Mouse (Mus musculus) cortical plate, adult 2 months (tissue): Measurements from ENCODE around the gene Tigd3.

Source experiments
- CTCF ChIP-seq: fragments of 200-500 bp; IDR thresholded peaks from 2 replicates; pipeline ENCODE4 v1.5.1; 2011; ENCODE audit warnings: mild to moderate bottlenecking, control low read depth, low read length; ENCODE audit not compliant: insufficient read depth; ENCODE audit errors: extremely low read depth
- POLR2A ChIP-seq: fragments of 200-500 bp; IDR thresholded peaks from 2 replicates; pipeline ENCODE4 v1.6.1; 2011; ENCODE audit warnings: mild to moderate bottlenecking, low read length, control low read depth; ENCODE audit not compliant: insufficient read depth; ENCODE audit errors: extremely low read depth

- TF ChIP-seq CTCF (no peak), POLR2A (0 out of 2 replicates have a peak, but pooled peaks have one; percentile 14)
These were observed 49.9 kb downstream of the Tigd3 start for GRCm38 (mm10) chr19:5843781-5844691.
